Mouse (Mus musculus) urinary bladder, postnatal 4 days (tissue): Measurements from ENCODE around the gene Abca1.

Source experiments
- DNase-seq, 2 experiments: peaks; one replicate each; pipeline ENCODE4 v3.0.0; 2021 to 2022; ENCODE audit warnings: low spot score in 2 of 2

Gene Abca1

DNA sequence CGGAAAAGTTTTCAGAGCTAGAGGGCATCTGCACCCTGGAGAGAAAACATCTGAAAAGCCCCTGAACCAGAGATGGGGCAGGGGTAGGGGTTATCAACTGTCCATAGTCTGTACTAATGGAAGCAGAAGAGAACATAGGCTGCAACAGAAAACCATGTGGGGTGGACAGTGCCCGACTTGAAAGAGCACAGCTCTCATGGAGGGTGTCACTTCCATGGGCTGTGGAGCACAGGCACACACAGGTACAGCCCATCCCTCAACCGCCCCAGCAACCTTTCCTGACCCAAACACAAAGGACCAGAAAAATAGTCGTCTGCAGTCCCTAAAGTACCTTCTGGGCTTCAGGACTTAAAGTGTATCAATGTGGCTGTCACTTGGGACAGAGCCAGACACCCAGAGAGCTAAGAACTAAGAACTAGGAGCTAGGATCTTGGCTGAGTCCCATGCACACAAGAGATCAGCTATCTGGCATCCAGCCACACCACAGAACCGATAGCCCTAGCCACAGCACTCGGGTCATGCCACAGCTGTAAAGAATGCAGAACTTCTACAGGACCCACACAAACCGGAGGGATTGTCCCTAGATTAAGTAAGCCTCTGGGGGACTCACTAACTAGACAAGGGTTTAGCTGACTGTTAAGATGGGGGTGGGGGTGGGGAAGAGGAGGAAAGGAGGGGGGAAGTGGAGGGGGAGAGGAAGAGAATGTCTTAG, 38.0 kb downstream of the Abca1 start:
- DNase-seq = no peak

DNA sequence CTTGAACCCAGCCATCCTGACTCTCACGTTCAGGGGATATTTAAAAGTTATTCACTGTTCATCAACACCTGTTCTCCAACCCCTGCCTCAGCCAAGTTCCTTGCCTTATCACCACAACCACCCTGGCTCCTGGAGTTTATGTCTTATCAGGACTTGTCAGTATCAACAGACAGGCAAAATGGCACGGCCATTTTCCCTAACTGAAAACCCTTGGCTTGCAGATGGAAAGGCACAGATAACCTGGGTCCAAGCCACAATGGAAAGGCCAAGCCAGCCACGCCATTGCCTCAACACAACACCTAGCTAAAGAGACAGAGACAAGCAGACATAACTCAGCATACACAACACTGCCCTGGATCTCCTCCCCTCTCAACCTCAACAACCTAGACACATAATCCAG, 38.6 kb downstream of the Abca1 start:
- DNase-seq = no peak

DNA sequence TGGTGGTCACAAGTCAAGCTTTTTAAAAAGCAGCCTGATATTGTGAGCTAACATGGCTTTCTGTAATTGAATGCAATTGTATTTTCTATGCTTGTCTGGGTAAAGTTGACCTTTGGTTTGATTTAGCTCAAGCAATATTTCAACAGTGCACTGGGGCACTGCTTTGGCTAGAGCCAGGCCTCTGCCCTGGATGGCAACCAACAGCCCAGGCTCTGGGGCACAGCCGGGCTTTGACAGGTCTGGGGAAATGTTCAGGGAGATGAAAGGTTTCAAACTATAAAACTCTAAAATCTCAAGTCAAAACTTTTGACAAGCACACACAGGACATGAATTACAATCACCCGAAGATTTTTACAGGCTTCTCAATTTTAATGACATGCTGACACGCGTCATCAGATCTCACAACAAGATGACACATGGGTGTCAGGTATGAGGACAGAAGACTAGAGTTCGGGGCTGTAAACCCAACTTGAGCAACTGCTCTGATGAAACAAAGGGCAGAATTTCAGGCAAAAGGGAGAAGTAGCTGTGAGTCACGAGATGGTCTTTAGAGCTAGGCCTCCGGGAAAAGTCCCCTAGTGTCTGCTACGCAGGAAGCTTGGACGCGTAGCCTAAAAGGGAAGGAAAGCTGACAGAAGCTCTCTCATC, 39.5 kb downstream of the Abca1 start:
- no peak for DNase-seq

DNA sequence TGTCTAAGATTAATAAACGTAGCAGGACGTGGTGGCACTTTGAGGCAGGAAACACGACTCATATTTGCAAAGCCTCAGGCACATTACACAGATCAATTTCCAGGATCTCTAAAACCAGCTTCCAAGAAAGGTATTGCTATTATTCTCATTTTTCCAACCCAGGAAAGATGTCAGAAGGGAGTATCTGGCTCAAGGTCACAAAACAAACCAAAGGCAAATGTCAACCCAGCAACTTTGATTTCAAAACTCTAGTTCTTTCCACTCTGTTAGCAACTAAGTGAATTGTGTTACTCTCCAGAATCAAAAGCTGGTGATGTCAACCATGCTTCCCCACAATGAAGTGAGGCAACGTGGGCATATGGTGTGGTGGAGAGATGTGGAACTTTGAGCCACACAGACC, 41.1 kb downstream of the Abca1 start:
- no peak for DNase-seq

DNA sequence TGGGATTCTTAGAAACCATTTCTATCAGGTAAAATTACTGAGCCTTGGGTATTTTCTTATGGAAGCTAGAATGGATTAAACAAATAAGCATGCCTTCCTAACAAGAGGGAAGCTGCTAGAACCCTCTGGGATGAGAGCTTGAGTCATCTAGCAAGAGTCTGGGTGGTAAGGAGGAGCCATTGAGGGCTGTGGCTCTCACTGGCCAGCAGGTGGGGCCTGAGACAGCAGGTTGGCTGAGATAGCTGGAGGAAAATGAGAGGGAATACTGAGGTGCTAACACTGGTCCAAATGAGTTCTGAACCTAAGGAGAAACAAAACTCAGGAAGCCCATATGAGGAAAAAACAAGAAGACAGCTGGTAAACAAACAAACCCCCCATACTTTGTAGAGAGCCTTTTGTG, 42.1 kb downstream of the Abca1 start:
- no peak for DNase-seq

DNA sequence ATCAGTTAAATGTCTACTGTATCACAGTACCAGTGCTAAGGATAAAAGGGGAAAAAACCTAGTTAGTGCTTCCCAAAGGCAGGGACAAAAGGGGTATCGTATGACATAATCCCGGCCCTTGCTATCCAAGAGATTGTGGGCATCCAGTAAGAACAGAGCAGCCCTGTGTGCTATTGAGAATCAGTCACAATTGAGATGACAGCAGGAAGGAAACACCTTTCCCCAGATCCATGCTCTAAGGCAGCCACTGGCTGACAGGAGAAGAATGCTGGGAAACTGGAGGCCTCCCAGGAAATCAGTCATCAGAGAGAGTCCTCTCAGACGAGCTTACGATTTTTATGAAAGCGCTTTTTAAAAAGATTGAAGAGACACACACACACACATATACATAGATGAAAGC, 42.6 kb downstream of the Abca1 start:
- DNase-seq = no peak

DNA sequence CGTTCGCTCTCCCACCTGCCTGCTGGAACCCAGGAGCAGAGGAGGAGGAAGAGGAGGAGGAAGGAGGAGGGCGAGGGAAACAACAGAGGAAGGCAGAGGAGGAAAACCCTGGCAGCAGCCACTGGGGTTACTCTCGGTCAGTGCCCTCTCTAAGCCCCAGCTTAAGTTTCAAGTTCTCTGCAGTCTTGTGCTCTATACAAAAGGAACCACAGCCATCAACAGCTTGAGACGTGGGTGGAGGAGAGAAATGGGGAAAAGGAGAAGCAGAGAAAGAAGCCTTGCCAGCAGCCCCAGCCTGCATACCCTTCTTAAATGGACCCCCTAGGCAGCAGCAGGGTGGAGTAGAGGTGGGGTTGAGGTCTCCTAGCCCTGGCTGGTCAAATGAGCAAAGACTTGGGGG, 43.8 kb downstream of the Abca1 start:
- no peak for DNase-seq

DNA sequence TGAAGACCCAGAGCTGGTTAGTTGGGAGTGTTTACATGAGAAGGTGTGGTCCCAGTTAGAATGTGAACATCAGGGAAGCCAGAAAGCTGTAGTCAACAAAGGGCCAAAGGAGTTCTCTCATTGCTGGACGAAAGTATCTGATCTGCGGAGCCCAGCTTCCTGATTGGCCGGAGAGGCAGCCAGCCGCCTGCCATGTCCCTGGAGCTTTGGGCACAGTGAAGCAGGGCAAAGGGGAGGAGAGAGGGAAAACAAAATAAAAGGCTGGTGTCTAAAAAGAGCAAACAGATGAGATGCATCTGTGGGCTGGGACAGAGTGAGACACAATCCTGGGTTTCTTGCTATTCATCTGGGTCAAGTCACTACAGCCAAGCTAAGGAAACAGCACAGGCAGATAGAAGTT, 44.3 kb downstream of the Abca1 start:
- DNase-seq = no peak

DNA sequence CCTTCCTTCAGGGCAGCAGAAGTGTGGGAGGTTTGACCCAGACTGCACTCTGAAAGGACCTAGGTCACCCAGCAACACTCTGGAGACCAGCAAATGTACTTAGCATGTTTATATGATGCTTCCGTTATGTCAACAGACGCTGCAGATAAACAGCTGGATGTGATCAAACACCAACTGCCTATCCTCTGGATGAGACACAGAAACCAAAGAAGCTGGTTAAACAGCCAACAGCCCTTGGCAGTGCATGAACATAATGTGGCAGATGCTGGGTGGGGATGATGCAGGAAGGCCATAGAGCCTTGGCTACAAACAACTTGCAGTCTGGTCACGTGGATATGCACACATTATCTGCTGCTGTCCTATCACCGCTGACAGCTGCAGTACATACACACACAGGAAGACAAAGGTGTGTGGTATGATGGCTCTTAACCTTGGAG, 47.8 kb downstream of the Abca1 start:
- DNase-seq = no peak

DNA sequence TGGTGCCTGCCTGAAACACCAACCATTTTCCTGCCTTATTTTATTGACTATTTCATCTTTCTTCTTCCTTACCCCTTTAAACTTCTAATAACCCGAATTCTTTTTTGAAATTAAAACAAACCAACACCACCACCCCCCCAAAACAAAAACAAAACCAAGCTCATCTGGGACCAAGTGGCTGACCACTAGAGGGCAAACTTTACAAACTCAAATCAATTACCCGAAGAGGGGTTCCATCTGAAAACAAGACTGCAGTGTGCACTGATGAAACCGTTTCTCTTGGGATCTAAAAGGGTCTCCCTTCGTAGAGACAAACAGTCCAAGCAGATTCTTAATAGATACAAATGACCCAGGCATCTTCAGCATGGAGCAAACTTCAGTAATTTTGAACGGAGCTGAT, 49.3 kb downstream of the Abca1 start:
- no peak for DNase-seq

DNA sequence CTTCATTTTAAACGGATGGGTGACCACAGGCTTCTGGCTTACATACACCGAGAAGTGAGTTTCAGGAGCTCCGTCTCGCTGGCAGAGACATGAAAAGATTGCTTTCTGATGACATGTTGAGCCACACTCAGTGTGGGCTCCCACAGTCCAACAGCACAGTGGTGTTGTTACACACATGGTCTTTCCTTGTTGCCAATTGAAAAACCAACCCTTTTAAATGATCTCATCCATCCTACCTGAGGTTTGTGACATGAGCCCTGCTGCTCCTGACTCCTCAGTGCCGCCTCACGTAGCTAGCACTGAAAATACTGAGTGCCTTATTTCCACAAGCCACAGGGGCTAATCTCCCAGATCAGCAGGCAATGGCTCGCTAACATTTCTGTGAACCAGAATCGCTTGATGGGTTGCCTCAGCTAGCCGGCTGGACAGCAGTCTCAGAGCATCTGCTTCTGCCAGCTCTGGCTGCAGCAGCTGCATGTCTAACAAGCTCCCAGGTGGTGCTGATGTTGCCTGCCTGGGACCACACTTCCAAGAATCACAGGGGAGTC, 50.2 kb downstream of the Abca1 start:
- no peak for DNase-seq

DNA sequence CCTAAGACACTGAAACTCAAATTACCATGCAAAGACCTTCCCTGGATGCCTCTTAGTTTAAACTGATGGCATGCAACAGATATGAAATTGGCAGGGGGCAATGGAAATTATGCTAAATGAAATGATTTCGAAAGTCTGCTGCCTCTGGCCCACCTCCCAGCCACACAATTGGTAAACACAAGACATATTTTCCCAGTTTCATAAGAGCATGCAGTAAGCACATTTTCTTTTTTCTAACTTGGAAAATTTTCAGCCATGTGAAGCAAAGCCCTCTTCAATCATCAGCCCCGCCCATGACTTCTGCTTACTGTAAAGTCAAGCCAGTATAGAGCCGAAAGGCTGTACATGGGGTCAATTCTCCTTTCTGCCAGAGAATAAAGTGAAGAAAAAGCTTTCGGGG, 51.5 kb downstream of the Abca1 start:
- DNase-seq = no peak

DNA sequence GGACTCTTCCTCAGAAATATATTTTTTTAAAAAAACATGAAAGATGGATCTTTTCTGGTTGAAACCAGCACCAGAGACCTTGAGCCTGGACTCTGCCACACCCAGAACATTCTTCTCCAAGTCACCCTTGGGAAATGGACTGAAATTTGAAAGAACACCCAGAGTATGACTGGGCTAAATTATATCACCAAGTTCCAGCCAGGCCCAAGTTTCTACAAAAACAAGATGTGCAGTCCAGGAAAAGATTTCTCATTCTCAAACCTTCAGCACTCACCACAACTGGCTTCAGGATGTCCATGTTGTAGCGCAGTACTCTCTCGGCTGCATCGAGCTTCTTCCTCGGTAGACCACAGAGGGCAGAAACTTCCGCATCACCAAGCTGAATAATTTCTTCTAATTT, 53.0 kb downstream of the Abca1 start:
- no peak for DNase-seq

DNA sequence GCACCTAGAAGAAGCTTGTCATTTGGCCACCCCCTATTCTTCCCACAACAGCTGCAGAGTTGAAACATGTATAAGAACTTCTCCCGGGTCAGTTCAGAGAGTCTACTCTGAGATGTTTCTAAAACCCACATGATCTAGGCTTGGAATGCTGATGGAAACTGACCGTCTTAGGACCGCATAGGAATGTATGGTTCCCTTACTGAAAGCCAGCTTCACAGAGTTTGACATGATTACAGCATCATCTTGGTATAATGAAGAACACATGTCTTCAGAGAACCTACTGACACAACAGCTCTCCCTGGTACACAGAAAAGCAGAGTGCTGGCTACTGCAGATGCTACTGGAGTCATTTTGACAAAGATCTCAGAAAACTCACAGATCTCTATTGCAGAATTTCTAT, 53.6 kb downstream of the Abca1 start:
- DNase-seq = no peak

DNA sequence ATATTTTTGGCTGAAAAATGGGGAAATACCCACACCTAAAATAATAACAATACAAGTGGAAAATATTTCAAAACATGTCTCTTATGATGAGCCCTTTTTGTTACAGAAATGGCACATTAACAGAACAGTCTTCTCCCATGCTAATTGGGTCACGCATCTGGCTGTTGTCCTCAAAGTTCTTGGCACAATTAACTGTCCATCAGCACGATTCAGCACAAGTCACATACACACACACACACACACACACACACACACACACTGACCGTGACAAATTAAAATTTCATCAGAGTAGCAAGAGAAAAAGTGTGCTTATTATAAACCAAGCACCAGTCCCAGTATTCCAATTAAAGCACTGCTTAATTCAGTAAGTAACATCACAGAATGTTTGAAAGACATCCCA, 55.1 kb downstream of the Abca1 start:
- DNase-seq = no peak

DNA sequence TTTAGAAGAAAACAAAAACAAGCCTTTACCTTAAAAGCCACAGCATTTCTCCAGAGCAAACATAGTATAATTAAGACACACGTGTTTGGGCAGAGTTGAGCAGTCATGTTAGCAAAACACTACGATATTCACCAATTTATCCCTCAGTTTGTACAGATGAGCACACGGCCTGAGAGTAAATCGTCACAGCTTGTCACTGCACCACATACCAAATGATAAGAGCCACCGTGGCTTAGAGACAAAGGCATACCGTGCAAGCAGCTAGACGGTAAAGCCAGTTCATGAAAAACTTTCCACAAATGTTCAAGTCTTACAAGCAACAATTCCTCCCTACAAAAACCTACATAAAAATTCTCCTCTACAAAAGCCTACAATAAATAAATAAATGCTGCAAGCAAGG, 57.2 kb downstream of the Abca1 start:
- DNase-seq = no peak

DNA sequence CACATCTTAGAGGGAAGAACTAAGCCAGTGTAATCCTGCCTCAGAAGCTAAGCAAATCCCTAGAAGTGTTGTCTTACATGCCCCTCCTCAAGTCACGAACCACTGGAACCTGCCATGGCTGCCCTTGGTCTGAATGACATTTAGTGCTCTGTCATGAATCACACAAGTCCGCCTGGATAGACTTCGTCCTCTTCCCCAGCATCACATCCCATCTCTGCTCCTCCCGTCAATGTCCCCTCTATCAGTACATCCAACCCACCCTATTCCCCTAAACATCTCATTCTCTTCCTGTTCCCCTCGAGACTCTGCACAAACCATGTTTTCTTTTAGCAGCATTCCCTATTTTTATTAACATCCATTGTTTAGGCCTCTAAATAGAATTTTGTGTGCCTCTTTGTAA, 58.4 kb downstream of the Abca1 start:
- DNase-seq = no peak

DNA sequence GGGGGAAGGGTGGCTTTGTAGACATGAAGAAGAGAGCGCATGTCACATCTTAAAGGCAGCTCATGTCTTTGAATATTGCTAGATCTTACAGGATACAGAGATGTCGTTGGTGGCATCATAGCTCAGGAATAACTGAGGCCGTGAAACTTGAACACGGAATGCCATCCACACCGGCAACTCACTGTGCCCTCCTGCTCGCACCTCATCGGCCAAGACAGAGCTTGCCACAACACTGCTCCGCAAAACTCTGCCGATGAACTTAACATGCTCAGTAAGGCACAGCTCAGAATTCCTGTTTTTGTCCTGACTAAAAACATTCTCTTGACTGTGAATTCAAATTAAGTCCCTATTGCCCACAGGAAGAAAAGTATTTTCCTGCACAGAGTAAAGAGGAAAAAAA, 59.2 kb downstream of the Abca1 start:
- no peak for DNase-seq

DNA sequence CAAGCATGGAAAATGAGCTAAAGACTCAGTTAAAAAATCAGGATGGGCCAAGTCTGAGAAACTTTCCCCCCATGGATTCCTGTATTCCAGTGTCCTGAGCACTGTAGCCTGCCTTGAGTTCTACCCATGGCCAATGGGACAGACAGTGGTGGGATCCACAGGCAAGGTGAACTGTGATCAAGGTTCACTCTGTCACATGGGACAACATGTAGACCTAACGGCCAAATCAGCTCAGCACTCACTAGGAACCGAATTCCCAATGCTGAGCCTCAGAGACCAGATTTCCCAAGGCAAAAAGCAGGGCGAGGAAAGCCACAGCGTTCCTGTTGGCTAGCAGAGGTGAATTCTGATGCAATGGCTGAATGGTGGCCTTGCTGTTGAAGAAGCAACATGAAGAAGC, 64.8 kb downstream of the Abca1 start:
- no peak for DNase-seq

DNA sequence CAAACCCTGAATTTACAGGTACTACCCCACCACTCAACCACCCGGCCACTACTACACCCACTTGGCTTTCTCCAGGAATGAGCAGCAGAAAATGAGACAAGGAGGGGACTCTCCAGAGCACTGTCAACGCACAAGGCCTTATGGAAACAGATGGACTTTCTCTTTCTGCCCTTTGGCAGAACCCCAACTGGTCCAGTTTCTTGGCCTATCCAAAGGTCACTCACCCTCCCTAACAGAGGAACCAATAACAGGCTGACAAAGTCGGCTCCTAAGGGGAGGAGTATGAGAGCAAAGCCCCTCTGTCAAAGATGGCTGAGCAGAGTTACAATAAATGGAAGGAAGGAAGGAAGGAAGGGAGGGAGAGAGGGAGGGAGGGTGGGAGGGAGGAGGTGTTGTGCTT, 65.4 kb downstream of the Abca1 start:
- DNase-seq = no peak

DNA sequence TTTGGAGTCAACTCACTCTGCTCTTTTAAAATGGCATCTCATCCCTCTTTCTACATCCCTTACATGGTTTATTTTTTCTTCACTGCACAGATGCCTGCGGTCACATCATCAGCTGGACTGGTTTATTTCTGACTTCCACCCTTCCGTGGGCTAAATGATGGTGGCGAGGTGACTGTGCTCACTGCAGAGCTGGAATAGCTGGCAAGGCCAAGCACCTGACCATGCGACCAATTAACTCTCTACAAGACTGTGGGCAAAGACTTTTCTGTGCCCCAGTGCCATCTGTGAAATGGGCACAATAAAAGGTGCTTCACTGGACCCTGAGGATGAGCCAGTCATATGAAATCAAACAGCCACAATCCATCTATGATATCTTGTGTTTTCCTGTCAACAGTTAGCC, 66.1 kb downstream of the Abca1 start:
- no peak for DNase-seq

DNA sequence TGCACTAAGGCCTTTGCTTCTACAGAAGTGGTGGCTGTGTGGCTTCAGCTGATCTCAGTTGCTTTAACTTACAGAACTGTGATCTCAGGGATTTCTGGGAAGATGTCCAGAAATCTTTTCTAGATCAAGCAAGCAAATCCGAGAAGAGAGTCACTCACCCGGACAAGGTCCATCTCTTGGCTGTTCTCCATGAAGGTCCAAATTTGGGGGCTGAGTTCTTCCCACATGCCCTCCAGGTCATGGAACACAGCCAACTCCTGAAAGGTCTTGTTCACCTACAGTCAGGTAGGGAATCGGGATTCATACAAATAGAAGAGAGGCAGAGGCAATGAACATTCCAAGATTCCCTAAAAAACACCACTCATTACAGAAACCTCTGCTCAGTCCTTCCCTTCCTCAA, 70.1 kb downstream of the Abca1 start:
- no peak for DNase-seq

DNA sequence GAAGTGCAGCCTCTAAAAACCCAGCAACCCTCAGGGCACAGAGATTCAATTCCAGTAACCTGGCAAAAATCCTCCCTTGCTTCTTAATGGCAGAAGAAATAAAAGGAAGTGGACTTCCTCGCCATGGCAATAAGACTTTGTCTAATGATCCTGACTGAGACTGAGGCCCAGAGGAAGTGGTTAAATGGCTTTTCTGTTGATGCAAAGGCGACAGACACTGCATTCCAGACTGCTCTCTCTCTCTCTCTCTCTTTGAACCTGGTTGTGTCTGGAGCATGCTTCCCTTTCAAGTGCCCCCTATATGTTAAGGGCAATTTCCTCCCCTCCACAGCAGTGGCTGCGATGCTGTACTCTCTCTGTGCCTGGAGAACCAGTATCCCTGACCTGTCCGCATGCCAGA, 70.7 kb downstream of the Abca1 start:
- no peak for DNase-seq

DNA sequence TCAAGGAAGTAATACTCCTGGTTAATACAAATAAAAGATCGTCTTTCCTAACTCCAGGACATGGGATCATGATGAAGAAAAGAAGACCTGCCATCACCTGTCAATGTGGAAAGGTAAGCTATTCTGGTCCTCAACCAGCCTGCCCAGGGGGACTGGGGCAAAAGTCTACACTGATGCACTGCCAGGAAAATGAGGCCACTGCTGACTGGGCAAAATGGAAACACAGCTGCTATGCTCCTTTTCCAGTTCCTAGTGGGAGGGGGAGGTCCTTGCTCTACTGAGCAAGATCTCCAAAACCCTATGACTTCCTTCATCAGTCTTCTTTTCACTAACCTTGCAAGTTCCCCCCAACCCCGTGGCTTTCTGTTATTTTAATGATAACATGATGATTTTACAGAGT, 73.1 kb downstream of the Abca1 start:
- no peak for DNase-seq
